Mouse (Mus musculus): ENCODE measurements around the gene Aldh1a2. TPM values are rescaled to one million over a fixed set of nuclear protein-coding genes. Genes with fewer than 3 reads are reported as not detected.

Gene Aldh1a2
- total RNA-seq, 2 experiments from 2014 or later: 5.4 to 5.6 TPM

Other genes with a start within 250 kb of the Aldh1a2 start
- gene Aqp9, start 47.1 kb upstream of the Aldh1a2 start, total RNA-seq (2021): 1 to 10 TPM; 2.6 to 3.4 TPM

Data from layer of hippocampus, adult 18-20 months (tissue).